Mouse (Mus musculus): ENCODE data around the gene 2810408A11Rik. TPM values are rescaled to one million over a fixed set of nuclear protein-coding genes. Genes with fewer than 3 reads are reported as not detected.

Gene 2810408A11Rik
- polyA plus RNA-seq, 1 experiment = 1.00 TPM

GRCm38 (mm10) chr11:69854680-69855079, 46.1 kb downstream of the 2810408A11Rik start:
- no peak for DNase-seq (ENCODE audit: extremely low spot score in 1 of 2, low spot score in 1 of 2)

GRCm38 (mm10) chr11:69853994-69854393, 46.8 kb downstream of the 2810408A11Rik start:
- DNase-seq (ENCODE audit: extremely low spot score in 1 of 2, low spot score in 1 of 2) = no peak

GRCm38 (mm10) chr11:69850754-69851153, 50.0 kb downstream of the 2810408A11Rik start:
- DNase-seq (ENCODE audit: extremely low spot score in 1 of 2, low spot score in 1 of 2) = no peak

DNA sequence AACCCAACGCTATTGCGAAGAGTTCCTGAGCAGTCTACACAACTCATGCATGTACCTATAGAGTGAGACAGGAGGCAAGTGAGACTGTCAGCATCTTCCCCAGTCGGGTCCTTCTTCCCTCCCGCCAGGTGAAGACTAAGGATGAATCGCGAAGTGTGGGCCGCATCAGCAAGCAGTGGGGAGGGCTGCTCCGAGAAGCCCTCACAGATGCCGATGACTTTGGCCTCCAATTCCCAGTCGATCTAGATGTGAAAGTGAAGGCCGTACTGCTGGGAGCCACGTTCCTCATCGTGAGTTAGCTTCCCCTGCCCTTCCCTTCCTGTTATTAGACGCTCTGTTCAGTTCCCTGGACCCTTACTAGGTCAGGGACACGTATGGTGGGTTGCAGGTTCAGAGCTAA, 50.9 kb downstream of the 2810408A11Rik start:
- DNase-seq (ENCODE audit: extremely low spot score in 1 of 2, low spot score in 1 of 2) = no peak

DNA sequence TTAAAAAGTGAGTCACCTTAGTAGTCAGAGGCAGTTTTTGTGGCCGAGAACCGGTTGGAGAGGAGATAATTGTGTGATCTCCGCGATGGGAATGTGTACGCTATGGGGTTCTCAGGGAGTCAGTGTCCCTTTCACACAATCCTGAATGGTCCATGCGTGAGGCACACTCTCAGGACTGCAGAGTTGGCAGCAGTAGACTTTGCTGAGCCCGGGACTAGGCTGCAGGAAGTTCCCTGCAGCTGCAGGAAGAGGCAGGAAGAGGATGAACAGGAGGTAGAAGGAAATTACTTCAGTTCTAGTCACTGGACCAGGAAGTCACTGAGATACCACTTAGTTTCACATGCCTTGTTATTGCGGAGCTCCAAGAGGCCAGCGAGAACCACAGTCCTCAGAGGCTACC, 51.7 kb downstream of the 2810408A11Rik start:
- DNase-seq (ENCODE audit: extremely low spot score in 1 of 2, low spot score in 1 of 2) = no peak

DNA sequence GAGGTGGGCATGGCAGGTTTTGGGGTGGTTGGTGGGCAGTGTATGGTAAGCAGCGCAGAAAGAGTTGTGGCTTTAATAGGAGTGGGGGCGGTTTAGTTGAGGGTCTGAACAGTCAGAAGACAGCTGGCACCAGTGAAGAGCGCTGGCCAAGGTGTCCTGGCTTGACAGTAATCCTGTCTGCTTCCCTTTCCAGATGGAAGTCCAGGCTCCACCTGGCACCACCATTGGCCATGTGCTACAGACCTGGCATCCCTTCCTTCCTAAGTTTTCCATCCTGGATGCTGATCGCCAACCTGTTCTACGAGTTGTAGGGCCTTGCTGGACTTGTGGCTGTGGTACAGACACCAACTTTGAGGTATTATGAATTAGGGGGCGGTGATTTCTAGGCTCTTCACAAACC, 52.8 kb downstream of the 2810408A11Rik start:
- no peak for DNase-seq (ENCODE audit: extremely low spot score in 1 of 2, low spot score in 1 of 2)

Other genes with a start within 250 kb of the 2810408A11Rik start
- 0.34 TPM in 1 of 2 replicates, not detected in the other for gene Sox15, start 245.7 kb downstream of the 2810408A11Rik start, polyA plus RNA-seq (2012; rRNA removed)
- 104 and 113 TPM in 2 replicates for gene Mpdu1, start 238.3 kb downstream of the 2810408A11Rik start, polyA plus RNA-seq (2012; rRNA removed)
- 13.7 TPM in 2 replicates for gene Cd68, start 234.8 kb downstream of the 2810408A11Rik start, polyA plus RNA-seq (2012; rRNA removed)
- gene Eif4a1, start 228.6 kb downstream of the 2810408A11Rik start, polyA plus RNA-seq (2012; rRNA removed) = 365 and 370 TPM in 2 replicates
- gene Senp3, start 218.9 kb downstream of the 2810408A11Rik start, polyA plus RNA-seq (2012; rRNA removed) = 138 and 154 TPM in 2 replicates
- 5.3 and 5.4 TPM in 2 replicates for gene Tnfsf13, start 215.2 kb downstream of the 2810408A11Rik start, polyA plus RNA-seq (2012; rRNA removed)
- 17.1 and 20.6 TPM in 2 replicates for gene Tnfsf12, start 205.1 kb downstream of the 2810408A11Rik start, polyA plus RNA-seq (2012; rRNA removed)
- 2.9 and 4.9 TPM in 2 replicates for gene Tnfsfm13, start 204.9 kb downstream of the 2810408A11Rik start, polyA plus RNA-seq (2012; rRNA removed)
- gene Polr2a, start 142.3 kb downstream of the 2810408A11Rik start, polyA plus RNA-seq (2012; rRNA removed) = 30.9 and 32.6 TPM in 2 replicates
- gene Slc35g3, start 139.0 kb downstream of the 2810408A11Rik start, polyA plus RNA-seq (2012; rRNA removed) = not detected in 2 replicates
- gene Zbtb4, start 135.1 kb downstream of the 2810408A11Rik start, polyA plus RNA-seq (2012; rRNA removed) = 45.7 and 51.4 TPM in 2 replicates
- 1.4 and 1.9 TPM in 2 replicates for gene Chrnb1, start 105.0 kb downstream of the 2810408A11Rik start, polyA plus RNA-seq (2012; rRNA removed)
- 18.4 and 22.0 TPM in 2 replicates for gene Fgf11, start 99.1 kb downstream of the 2810408A11Rik start, polyA plus RNA-seq (2012; rRNA removed)
- gene Tmem102, start 95.4 kb downstream of the 2810408A11Rik start, polyA plus RNA-seq (2012; rRNA removed) = 0.48 and 0.62 TPM in 2 replicates
- gene Gm39566, start 85.7 kb downstream of the 2810408A11Rik start, polyA plus RNA-seq (2012; rRNA removed) = not detected in 2 replicates
- not detected in 2 replicates for gene Spem2, start 82.5 kb downstream of the 2810408A11Rik start, polyA plus RNA-seq (2012; rRNA removed)
- gene Spem1, start 78.8 kb downstream of the 2810408A11Rik start, polyA plus RNA-seq (2012; rRNA removed) = 0.42 and 0.58 TPM in 2 replicates
- 116 and 125 TPM in 2 replicates for gene Nlgn2, start 63.2 kb downstream of the 2810408A11Rik start, polyA plus RNA-seq (2012; rRNA removed)
- 183 and 212 TPM in 2 replicates for gene Tmem256, start 62.5 kb downstream of the 2810408A11Rik start, polyA plus RNA-seq (2012; rRNA removed)
- gene Plscr3, start 54.6 kb downstream of the 2810408A11Rik start, polyA plus RNA-seq (2012; rRNA removed) = 33.6 and 37.6 TPM in 2 replicates
- 0.14 and 0.17 TPM in 2 replicates for gene Tnk1, start 42.3 kb downstream of the 2810408A11Rik start, polyA plus RNA-seq (2012; rRNA removed)
- gene Tmem95, start 23.0 kb downstream of the 2810408A11Rik start, polyA plus RNA-seq (2012; rRNA removed) = not detected in 2 replicates
- 1.6 and 1.8 TPM in 2 replicates for gene Kctd11, start 19.6 kb downstream of the 2810408A11Rik start, polyA plus RNA-seq (2012; rRNA removed)
- 0.24 and 0.27 TPM in 2 replicates for gene Acap1, start 5.4 kb downstream of the 2810408A11Rik start, polyA plus RNA-seq (2012; rRNA removed)
- gene Neurl4, start 85 bp upstream of the 2810408A11Rik start, polyA plus RNA-seq (2012; rRNA removed) = 98.0 and 101 TPM in 2 replicates
- 64.6 and 69.0 TPM in 2 replicates for gene Gps2, start 12.9 kb upstream of the 2810408A11Rik start, polyA plus RNA-seq (2012; rRNA removed)
- gene Eif5a, start 21.0 kb upstream of the 2810408A11Rik start, polyA plus RNA-seq (2012; rRNA removed) = 630 and 714 TPM in 2 replicates
- 20.1 and 20.6 TPM in 2 replicates for gene Ybx2, start 34.8 kb upstream of the 2810408A11Rik start, polyA plus RNA-seq (2012; rRNA removed)
- gene Slc2a4, start 47.2 kb upstream of the 2810408A11Rik start, polyA plus RNA-seq (2012; rRNA removed) = 1.4 and 2.1 TPM in 2 replicates
- 0.10 and 0.34 TPM in 2 replicates for gene Cldn7, start 63.8 kb upstream of the 2810408A11Rik start, polyA plus RNA-seq (2012; rRNA removed)
- 117 and 133 TPM in 2 replicates for gene Ctdnep1, start 80.2 kb upstream of the 2810408A11Rik start, polyA plus RNA-seq (2012; rRNA removed)
- gene Elp5, start 81.5 kb upstream of the 2810408A11Rik start, polyA plus RNA-seq (2012; rRNA removed) = 118 and 119 TPM in 2 replicates
- gene Gabarap, start 90.2 kb upstream of the 2810408A11Rik start, polyA plus RNA-seq (2012; rRNA removed) = 291 and 371 TPM in 2 replicates
- 38.9 and 42.2 TPM in 2 replicates for gene Phf23, start 94.8 kb upstream of the 2810408A11Rik start, polyA plus RNA-seq (2012; rRNA removed)
- 34.9 and 35.3 TPM in 2 replicates for gene Dvl2, start 99.6 kb upstream of the 2810408A11Rik start, polyA plus RNA-seq (2012; rRNA removed)
- 69.8 and 74.0 TPM in 2 replicates for gene Acadvl, start 114.4 kb upstream of the 2810408A11Rik start, polyA plus RNA-seq (2012; rRNA removed)
- gene Dlg4, start 116.0 kb upstream of the 2810408A11Rik start, polyA plus RNA-seq (2012; rRNA removed) = 697 and 762 TPM in 2 replicates
- gene Asgr1, start 153.1 kb upstream of the 2810408A11Rik start, polyA plus RNA-seq (2012; rRNA removed) = 2.4 and 3.6 TPM in 2 replicates
- gene Asgr2, start 191.7 kb upstream of the 2810408A11Rik start, polyA plus RNA-seq (2012; rRNA removed) = 0.18 and 0.46 TPM in 2 replicates
- gene Mgl2, start 229.3 kb upstream of the 2810408A11Rik start, polyA plus RNA-seq (2012; rRNA removed) = 0.42 and 0.92 TPM in 2 replicates

All from frontal cortex, adult 2 months (tissue).